Mouse (Mus musculus) frontal cortex, adult 2 months (tissue): ENCODE measurements at regions not wholly inside any gene's neighbourhood (a gene's known extent, or its start where the extent isn't known, plus 50 kb on each side); places are given as distances from the start of the nearest gene placed in this dataset.
A peak's percentile ranks its signal among the peaks of the same experiment; 100 is the strongest.

Experiments used
- DNase-seq, 2 experiments: peaks; one replicate each; pipeline ENCODE4 v3.0.0; 2022; ENCODE audit warnings: low spot score in 1 of 2; ENCODE audit errors: extremely low spot score in 1 of 2

DNA sequence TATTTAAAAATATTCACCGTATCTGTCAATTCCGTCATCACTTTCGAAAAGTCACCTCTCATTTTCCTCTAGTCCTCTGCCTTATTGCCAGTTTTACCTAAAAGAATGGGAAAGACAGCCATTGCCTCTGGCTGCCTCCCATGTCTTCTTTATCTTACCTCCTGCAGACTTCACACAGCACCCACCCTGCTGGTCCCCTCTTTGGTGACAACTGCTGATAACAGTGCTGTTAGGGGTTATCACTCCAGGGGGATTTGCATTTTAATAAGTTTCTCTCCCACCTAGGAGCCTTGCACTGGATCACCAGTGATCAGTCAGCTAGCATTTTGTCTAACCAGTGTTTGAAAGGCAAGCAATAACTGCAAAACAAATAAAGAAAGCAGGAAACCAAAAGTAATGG is 177.1 kb upstream of the Tenm2 start:
- no peak for DNase-seq

- no peak for DNase-seq
Measured at GRCm38 (mm10) chr11:37367971-37368370, 132.2 kb upstream of the Tenm2 start.

- DNase-seq, result peak; percentile 33 to 76
Measured at GRCm38 (mm10) chr11:37364430-37364829, 128.7 kb upstream of the Tenm2 start.

DNA sequence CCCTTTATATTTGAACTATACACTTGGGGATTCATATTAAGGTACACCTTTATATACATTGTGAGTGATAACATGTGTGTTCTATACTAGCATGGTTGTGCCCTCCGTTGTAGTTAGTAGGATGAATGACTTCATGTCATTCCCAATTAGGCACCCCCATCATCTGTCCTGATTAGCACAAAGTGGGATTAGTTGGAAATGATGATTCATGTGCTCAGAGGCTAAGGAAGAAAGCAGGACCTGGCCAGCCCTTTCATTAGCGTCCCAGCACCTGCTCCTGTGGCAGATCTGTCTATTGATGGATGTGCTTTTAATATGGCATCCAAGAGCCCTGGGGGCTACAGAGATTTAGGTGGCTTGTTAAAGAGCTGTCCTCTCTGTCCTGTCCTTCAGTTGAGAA is 119.3 kb upstream of the Tenm2 start:
- DNase-seq, result no peak

GRCm38 (mm10) chr11:37309691-37310090 is 73.9 kb upstream of the Tenm2 start:
- DNase-seq, result no peak

- no peak for DNase-seq
Measured at GRCm38 (mm10) chr11:37306656-37307055, 70.9 kb upstream of the Tenm2 start.
